Mouse (Mus musculus) heart, postnatal 0 days (tissue): ENCODE measurements around the gene Atxn1.

Experiments
- CTCF ChIP-seq: IDR thresholded peaks from 2 replicates; pipeline ENCODE4 v1.5.1; 2016; ENCODE audit warnings: antibody characterized with exemption, control low read depth, low read depth
- EP300 ChIP-seq: IDR thresholded peaks from 2 replicates; pipeline ENCODE4 v1.6.1; 2016; ENCODE audit warnings: antibody characterized with exemption, low read depth

GRCm38 (mm10) chr13:45530754-45531153 is 434.1 kb downstream of the Atxn1 start:
- TF ChIP-seq CTCF, result no peak
- TF ChIP-seq EP300, result peak; percentile 34; the same call in 1 of the 2 replicates
